Mouse (Mus musculus) lung, postnatal 0 days (tissue): ENCODE results near the gene Rrp1b.

Experiments used
- CTCF ChIP-seq: IDR thresholded peaks from 2 replicates; pipeline ENCODE4 v1.5.1; 2016; ENCODE audit warnings: antibody characterized with exemption, mild to moderate bottlenecking
- EP300 ChIP-seq: IDR thresholded peaks from 2 replicates; pipeline ENCODE4 v1.6.1; 2016; ENCODE audit warnings: antibody characterized with exemption, mild to moderate bottlenecking, control low read depth

- TF ChIP-seq EP300: no peak
- no peak for TF ChIP-seq CTCF
Measured at GRCm38 (mm10) chr17:31995784-31996183, 40.1 kb upstream of the Rrp1b start.
